In genomic region chr5:35557946-35558621, GRCm38 (mm10) we compare ENCODE assay signal across 10 mouse cellular contexts. TPM values are rescaled to one million over a fixed set of nuclear protein-coding genes. Genes with fewer than 3 reads are reported as not detected.
DNase-seq lines count a peak whose midpoint lies in the region; TF ChIP-seq lines count a peak whose summit lies in the region.
"Had no signal": no experiment of that assay in that cellular context is flagged by ENCODE, and none has a peak within 500 bp of the region (broad histone marks: within the 10 kb centered on the region; RNA-seq: fewer than 3 reads in every experiment).

No protein-coding gene starts in this region.

- H3K4me3 ChIP-seq in layer of hippocampus, adult 2 months, result no peak overlapping the region
- no peak overlapping the region for H3K4me3 ChIP-seq in E14TG2a.4 (replicated peaks; ENCODE audit: low read length)
- no peak overlapping the region for H3K4me3 ChIP-seq in heart, adult 2 months

- intact Hi-C loops in heart, adult 2 months (cut with DNase I), result no loop called here

- peak; percentile 59 for TF ChIP-seq CTCF in layer of hippocampus, adult 2 months (conservative IDR thresholded peaks at IDR 0.05)
- peak; percentile 38 for TF ChIP-seq CTCF in E14TG2a.4 (conservative IDR thresholded peaks at IDR 0.05; ENCODE audit: low read length)
- peak; percentile 48 for TF ChIP-seq CTCF in heart, adult 2 months (IDR thresholded peaks at IDR 0.05)

- no peaks in the 10 kb centered on the region for H3K79me2 ChIP-seq in heart, adult 2 months (replicated peaks; ENCODE audit: control insufficient read depth, insufficient read depth, low read length)

- peaks cover 12% of the 10 kb centered on the region for H3K4me1 ChIP-seq in E14TG2a.4 (replicated peaks; ENCODE audit: low read depth, low read length)
- peaks cover 11% of the 10 kb centered on the region for H3K4me1 ChIP-seq in heart, adult 2 months (ENCODE audit: control insufficient read depth, insufficient read depth, low read length)

- H3K9me3 ChIP-seq in E14TG2a.4 (ENCODE audit: low read length), result no peaks in the 10 kb centered on the region

- no peak for TF ChIP-seq POLR2A in heart, adult 2 months (IDR thresholded peaks at IDR 0.05; ENCODE audit: insufficient read depth, low read depth, low read length)

- H3K36me3 ChIP-seq in E14TG2a.4 (ENCODE audit: insufficient read depth, low read length), result peaks cover 86% of the 10 kb centered on the region
- H3K36me3 ChIP-seq in heart, adult 2 months (ENCODE audit: control insufficient read depth, insufficient read depth, low read length), result no peaks in the 10 kb centered on the region

- H3K9ac ChIP-seq in heart, adult 2 months (ENCODE audit: low read depth, low read length), result no peak overlapping the region
- H3K9ac ChIP-seq: hindbrain, embryonic 14.5 days had no signal

- DNase-seq in layer of hippocampus, adult 2 months (ENCODE audit: low spot score in 2 of 2), result no peak
- no peak for DNase-seq in layer of hippocampus, adult 9-11 months
- peak; percentile 52 for DNase-seq in ES-CJ7 (ENCODE audit: low read depth, low spot score)
- DNase-seq in heart, adult 2 months, result peak in 1 of 2 experiments; percentile 28
- DNase-seq in ovary, postnatal 10 days (ENCODE audit: low spot score), result no peak
- no peak for DNase-seq in cerebellum, adult 11 months
- DNase-seq in c-Kit-positive CD71-positive TER-119-positive erythroid progenitor cells, embryonic 14.5 days (ENCODE audit: low spot score), result no peak
- DNase-seq: cerebellum, adult 18-20 months had no signal

- no peak for TF ChIP-seq EP300 in heart, adult 2 months (IDR thresholded peaks at IDR 0.05; ENCODE audit: insufficient read depth, low read depth, low read length)

- H3K27me3 ChIP-seq in E14TG2a.4 (ENCODE audit: insufficient read depth, low read length), result no peaks in the 10 kb centered on the region
- H3K27me3 ChIP-seq in heart, adult 2 months (ENCODE audit: control insufficient read depth, insufficient read depth, low read length), result no peaks in the 10 kb centered on the region

- H3K27ac ChIP-seq in layer of hippocampus, adult 2 months, result no peak overlapping the region
- no peak overlapping the region; the same call in 1 of the 2 replicates for H3K27ac ChIP-seq in heart, adult 2 months
- H3K27ac ChIP-seq: hindbrain, embryonic 14.5 days had no signal

- WGBS in heart, adult 2 months, result 47% methylated on average over 13 of the region's 13 CpGs

RNA-seq across cellular contexts. Expression of gene Trmt44, which starts 16.8 kb away (rescaled TPM):
- 1 to 10 TPM; 8.4 to 8.5 TPM for total RNA-seq in layer of hippocampus, adult 2 months (2021)
- 1 to 10 TPM; 1.9 to 2.0 TPM for total RNA-seq in heart, adult 2 months (2021)
- polyA plus RNA-seq in heart, adult 2 months (2012; rRNA removed), result 1.7 and 2.0 TPM in 2 replicates

RNA-seq across cellular contexts. Expression of gene Acox3, which starts 24.8 kb away (rescaled TPM):
- 10 to 100 TPM; 24.6 to 34.6 TPM for total RNA-seq in layer of hippocampus, adult 2 months (2021)
- 10 to 100 TPM; 21.8 to 28.3 TPM for total RNA-seq in heart, adult 2 months (2021)
- 22.5 and 25.5 TPM in 2 replicates for polyA plus RNA-seq in heart, adult 2 months (2012; rRNA removed)

RNA-seq across cellular contexts. Expression of gene Cpz, which starts 32.6 kb away (rescaled TPM):
- not detected for total RNA-seq in layer of hippocampus, adult 2 months (2021)
- under 1 TPM; 0.39 to 0.50 TPM for total RNA-seq in heart, adult 2 months (2021)
- polyA plus RNA-seq in heart, adult 2 months (2012; rRNA removed), result 2.2 and 2.3 TPM in 2 replicates
